Mouse (Mus musculus) hindbrain, embryonic 11.5 days (tissue): ENCODE data around the gene Upp2. TPM values are rescaled to one million over a fixed set of nuclear protein-coding genes. Genes with fewer than 3 reads are reported as not detected.

Experiments used
- ATAC-seq: fragments of 200-750 bp; cut with Nextera tagmentation; 2 replicates; pipeline ENCODE4 v1.8.0; 2017; ENCODE audit warnings: mild to moderate bottlenecking, moderate TSS enrichment, moderate library complexity; ENCODE audit not compliant: low FRiP score
- DNase-seq: peaks from one replicate; pipeline ENCODE4 v3.0.0-alpha.2; 2015; ENCODE audit warnings: low spot score
- H3K27ac ChIP-seq: fragments of 300-500 bp; sonication (generic); 2 replicates; pipeline ENCODE4 v1.5.1; 2014; ENCODE audit warnings: mild to moderate bottlenecking, low read depth, low read length
- H3K27me3 ChIP-seq: fragments of 300-500 bp; sonication (generic); 2 replicates; pipeline ENCODE4 v1.6.1; 2014; ENCODE audit warnings: mild to moderate bottlenecking, low read length, moderate library complexity, mixed read lengths; ENCODE audit not compliant: control insufficient read depth, insufficient read depth
- H3K36me3 ChIP-seq: fragments of 300-500 bp; sonication (generic); 2 replicates; pipeline ENCODE4 v1.6.1; 2014; ENCODE audit warnings: mild to moderate bottlenecking, low read length, moderate library complexity, mixed read lengths; ENCODE audit not compliant: control insufficient read depth, insufficient read depth
- H3K4me1 ChIP-seq: fragments of 300-500 bp; sonication (generic); replicated peaks from 2 replicates; pipeline ENCODE4 v1.6.1; 2014; ENCODE audit warnings: low read length, mixed read lengths; ENCODE audit not compliant: control insufficient read depth, insufficient read depth
- H3K4me2 ChIP-seq: fragments of 300-500 bp; sonication (generic); replicated peaks from 2 replicates; pipeline ENCODE4 v1.6.1; 2014; ENCODE audit warnings: mild to moderate bottlenecking, low read depth, low read length
- H3K4me3 ChIP-seq: fragments of 300-500 bp; sonication (generic); 2 replicates; pipeline ENCODE4 v1.5.1; 2014; ENCODE audit warnings: low read depth, low read length
- H3K9ac ChIP-seq: fragments of 300-500 bp; sonication (generic); 2 replicates; pipeline ENCODE4 v1.6.1; 2014; ENCODE audit warnings: low read depth, low read length
- H3K9me3 ChIP-seq: fragments of 300-500 bp; sonication (generic); 2 replicates; pipeline ENCODE4 v1.6.1; 2016; ENCODE audit warnings: low read length; ENCODE audit not compliant: control insufficient read depth
- WGBS: fragments of 180-500 bp; shearing (Covaris S2); extraction: QIAGEN DNeasy Blood & Tissue Kit; methylation state at CpG from one replicate; pipeline ENCODE4 v1.1.7; 2014; 5-methylcytosine and 5-hydroxymethylcytosine counted together
- polyA plus RNA-seq: library from polyadenylated mRNA; unstranded; fragments of >200 nt; fragmentation: Nextera tagmentation; extraction: Ambion mirVana; gene quantifications from 2 replicates; pipeline ENCODE4 v1.2.1, GENCODE M21; 2014

Gene Upp2
- polyA plus RNA-seq, 1 experiment from 2014 or later = 6.3 TPM

- no peak for DNase-seq
- WGBS = 64% methylated on average over 4 of the region's 4 CpGs
These were observed 5.0 kb upstream of the Upp2 start for GRCm38 (mm10) chr2:58562137-58562536.

GRCm38 (mm10) chr2:58565267-58565666, 1.8 kb upstream of the Upp2 start:
- H3K4me3 ChIP-seq = peak overlapping the region; percentile 0; the same call in 1 of the 2 replicates
- H3K36me3 ChIP-seq = no peaks in the 10 kb centered on the region
- H3K4me2 ChIP-seq = peak overlapping the region; percentile 1; the same call in 1 of the 2 replicates
- WGBS = 66% methylated on average over 6 of the region's 6 CpGs
- DNase-seq (no peak), ATAC-seq (no peak)
- H3K27ac ChIP-seq = no peak overlapping the region
- H3K4me1 ChIP-seq = peaks cover 6% of the 10 kb centered on the region; the same call in 1 of the 2 replicates
- H3K27me3 ChIP-seq = no peaks in the 10 kb centered on the region
- H3K9ac ChIP-seq = no peak overlapping the region
- no peaks in the 10 kb centered on the region for H3K9me3 ChIP-seq

More at GRCm38 (mm10) chr2:58562137-58562536, 5.0 kb upstream of the Upp2 start:
- Histone ChIP-seq H3K4me3 (no peak overlapping the region), H3K36me3 (no peaks in the 10 kb centered on the region), H3K27me3 (no peaks in the 10 kb centered on the region), H3K27ac (no peak overlapping the region), H3K9ac (no peak overlapping the region), H3K4me1 (peaks cover 6% of the 10 kb centered on the region; the same call in 1 of the 2 replicates), H3K4me2 (no peak overlapping the region), H3K9me3 (no peaks in the 10 kb centered on the region)
- no peak for ATAC-seq

GRCm38 (mm10) chr2:58566049-58566409, 1.1 kb upstream of the Upp2 start:
- Histone ChIP-seq H3K9ac (peak overlapping the region; percentile 84), H3K4me1 (peaks cover 6% of the 10 kb centered on the region; the same call in 1 of the 2 replicates), H3K4me3 (peak overlapping the region; percentile 89), H3K27me3 (no peaks in the 10 kb centered on the region), H3K9me3 (no peaks in the 10 kb centered on the region), H3K36me3 (no peaks in the 10 kb centered on the region), H3K27ac (peak overlapping the region; percentile 97), H3K4me2 (peak overlapping the region; percentile 67)
- ATAC-seq (no peak), DNase-seq (no peak)
- WGBS = 6% methylated on average over 6 of the region's 6 CpGs

DNA sequence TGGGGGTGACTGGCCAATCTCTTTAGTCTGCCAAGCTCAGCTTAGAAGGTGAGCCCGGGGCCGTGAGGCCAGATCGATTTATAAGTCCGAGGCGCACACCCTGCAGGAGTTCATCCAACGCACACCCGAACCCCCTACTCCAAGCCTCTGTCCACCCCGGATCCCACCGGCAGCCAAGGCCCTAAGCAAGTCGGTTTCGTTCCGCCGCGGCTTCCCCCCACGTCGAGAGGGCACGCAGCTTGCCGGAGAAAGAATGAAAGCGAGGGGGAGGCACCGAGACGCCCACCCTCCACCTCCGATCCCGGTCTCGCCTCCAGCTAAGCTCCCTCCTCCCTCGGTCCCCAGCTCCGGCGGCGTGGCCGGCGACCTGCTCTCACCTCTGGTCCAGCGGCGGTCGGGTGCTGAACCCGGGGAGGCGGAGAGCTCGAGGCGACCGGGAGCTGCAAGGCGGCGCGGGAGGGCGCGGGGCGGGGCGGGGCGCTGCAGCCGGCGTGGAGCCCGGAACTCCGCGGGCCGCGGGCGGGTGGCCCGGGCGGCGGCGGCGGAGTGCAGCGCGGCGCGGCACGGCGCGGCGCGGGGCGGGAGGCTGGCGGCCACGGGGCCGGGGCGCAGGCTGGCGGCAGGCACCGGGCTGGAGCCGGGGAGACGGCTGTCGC, 560 bp upstream of the Upp2 start:
- DNase-seq (peak; percentile 71), ATAC-seq (peak; percentile 70)
- peak overlapping the region; percentile 97 for H3K27ac ChIP-seq
- peak overlapping the region; percentile 89 for H3K4me3 ChIP-seq
- H3K36me3 ChIP-seq = no peaks in the 10 kb centered on the region
- 1% methylated on average over 36 of the region's 78 CpGs for WGBS
- H3K4me1 ChIP-seq = peaks cover 6% of the 10 kb centered on the region; the same call in 1 of the 2 replicates
- H3K9ac ChIP-seq = peak overlapping the region; percentile 84
- no peaks in the 10 kb centered on the region for H3K27me3 ChIP-seq
- peak overlapping the region; percentile 67 for H3K4me2 ChIP-seq
- no peaks in the 10 kb centered on the region for H3K9me3 ChIP-seq

- no peak for ATAC-seq
- 10% methylated on average over 12 of the region's 12 CpGs for WGBS
These were observed 995 bp downstream of the Upp2 start for GRCm38 (mm10) chr2:58567866-58568719.

GRCm38 (mm10) chr2:58568841-58569645, 1.9 kb downstream of the Upp2 start:
- Histone ChIP-seq H3K4me3 (no peak overlapping the region), H3K27me3 (no peaks in the 10 kb centered on the region), H3K36me3 (no peaks in the 10 kb centered on the region), H3K27ac (no peak overlapping the region), H3K9ac (no peak overlapping the region), H3K9me3 (no peaks in the 10 kb centered on the region), H3K4me2 (peak overlapping the region; percentile 67; the same call in 1 of the 2 replicates), H3K4me1 (peaks cover 6% of the 10 kb centered on the region; the same call in 1 of the 2 replicates)
- ATAC-seq (no peak), DNase-seq (no peak)
- 70% methylated on average over 4 of the region's 4 CpGs for WGBS

More at GRCm38 (mm10) chr2:58567866-58568719, 995 bp downstream of the Upp2 start:
- DNase-seq = peak; percentile 34
- peaks cover 6% of the 10 kb centered on the region; the same call in 1 of the 2 replicates for H3K4me1 ChIP-seq
- H3K9ac ChIP-seq = peak overlapping the region; percentile 84
- peak overlapping the region; percentile 89 for H3K4me3 ChIP-seq
- peak overlapping the region; percentile 97 for H3K27ac ChIP-seq
- H3K36me3 ChIP-seq = no peaks in the 10 kb centered on the region
- H3K9me3 ChIP-seq = no peaks in the 10 kb centered on the region
- H3K27me3 ChIP-seq = no peaks in the 10 kb centered on the region
- peak overlapping the region; percentile 67 for H3K4me2 ChIP-seq

DNA sequence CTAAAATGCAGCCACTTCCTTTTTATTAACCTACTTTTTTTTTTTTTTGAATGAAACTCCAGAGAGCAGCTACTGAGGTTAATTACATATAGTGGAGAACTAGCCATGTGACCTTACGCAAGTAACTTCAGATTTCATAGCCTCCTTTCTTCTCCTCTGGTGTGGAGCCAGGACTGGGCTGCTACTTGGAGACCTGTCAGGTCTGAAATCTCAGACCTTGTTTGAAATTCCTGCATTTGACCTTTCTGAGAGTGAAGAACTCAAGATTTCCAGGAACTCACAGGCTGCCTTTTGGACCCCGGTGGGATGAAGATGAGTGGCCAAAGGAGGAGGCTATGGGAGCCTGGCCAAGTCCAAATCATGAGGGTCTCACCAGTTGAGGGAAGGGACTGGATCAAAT, 7.1 kb downstream of the Upp2 start:
- 85% methylated on average over 2 of the region's 2 CpGs for WGBS
- no peak overlapping the region for H3K27ac ChIP-seq
- no peak overlapping the region for H3K9ac ChIP-seq
- H3K27me3 ChIP-seq = no peaks in the 10 kb centered on the region
- ATAC-seq = no peak
- DNase-seq = no peak
- no peaks in the 10 kb centered on the region for H3K9me3 ChIP-seq
- H3K4me1 ChIP-seq = no peaks in the 10 kb centered on the region
- no peak overlapping the region for H3K4me3 ChIP-seq
- H3K36me3 ChIP-seq = no peaks in the 10 kb centered on the region
- H3K4me2 ChIP-seq = no peak overlapping the region

- DNase-seq (no peak), ATAC-seq (no peak)
- H3K9ac ChIP-seq = no peak overlapping the region
- no peaks in the 10 kb centered on the region for H3K36me3 ChIP-seq
- no peak overlapping the region for H3K4me2 ChIP-seq
- H3K27me3 ChIP-seq = no peaks in the 10 kb centered on the region
- no peak overlapping the region for H3K4me3 ChIP-seq
- WGBS = 79% methylated on average over 10 of the region's 10 CpGs
- H3K27ac ChIP-seq = no peak overlapping the region
- H3K4me1 ChIP-seq = no peaks in the 10 kb centered on the region
- H3K9me3 ChIP-seq = no peaks in the 10 kb centered on the region
These were observed 19.2 kb downstream of the Upp2 start for GRCm38 (mm10) chr2:58586311-58586710.
